Mouse (Mus musculus) intestine, embryonic 14.5 days (tissue): ENCODE data around the gene Traf6. TPM values are rescaled to one million over a fixed set of nuclear protein-coding genes. Genes with fewer than 3 reads are reported as not detected.
A peak's percentile ranks its signal among the peaks of the same experiment; 100 is the strongest.

Source experiments
- ATAC-seq: fragments of 200-750 bp; cut with Nextera tagmentation; replicated peaks from 2 replicates; pipeline ENCODE4 v1.8.0; 2017; ENCODE audit warnings: low read depth, moderate number of reproducible peaks, moderate TSS enrichment, moderate library complexity; ENCODE audit not compliant: low FRiP score, low TSS enrichment
- DNase-seq: peaks from one replicate; pipeline ENCODE4 v3.0.0-alpha.2; 2018; ENCODE audit warnings: low spot score
- H3K27ac ChIP-seq: fragments of 300-500 bp; sonication (generic); 2 replicates; pipeline ENCODE4 v1.5.1; 2014; ENCODE audit warnings: low read depth, mild to moderate bottlenecking, control low read depth
- H3K27me3 ChIP-seq: fragments of 300-500 bp; sonication (generic); replicated peaks from 2 replicates; pipeline ENCODE4 v1.6.1; 2014; ENCODE audit warnings: low read length, control low read depth; ENCODE audit not compliant: control insufficient read depth, insufficient read depth
- H3K36me3 ChIP-seq: fragments of 300-500 bp; sonication (generic); 2 replicates; pipeline ENCODE4 v1.6.1; 2014; ENCODE audit warnings: low read length, control low read depth; ENCODE audit not compliant: control insufficient read depth, insufficient read depth
- H3K4me1 ChIP-seq: fragments of 300-500 bp; sonication (generic); replicated peaks from 2 replicates; pipeline ENCODE4 v1.6.1; 2014; ENCODE audit warnings: low read length, control low read depth, mixed read lengths; ENCODE audit not compliant: control insufficient read depth, insufficient read depth
- H3K4me2 ChIP-seq: fragments of 300-500 bp; sonication (generic); 2 replicates; pipeline ENCODE4 v1.6.1; 2014; ENCODE audit warnings: low read length
- H3K4me3 ChIP-seq: fragments of 300-500 bp; sonication (generic); 2 replicates; pipeline ENCODE4 v1.5.1; 2014; ENCODE audit warnings: low read depth, low read length, control low read depth, mixed read lengths
- H3K9ac ChIP-seq: fragments of 300-500 bp; sonication (generic); 2 replicates; pipeline ENCODE4 v1.6.1; 2014; ENCODE audit warnings: mild to moderate bottlenecking, low read length
- H3K9me3 ChIP-seq: fragments of 300-500 bp; sonication (generic); 2 replicates; pipeline ENCODE4 v1.6.1; 2016; ENCODE audit warnings: low read length, control low read depth; ENCODE audit not compliant: control insufficient read depth
- whole genome bisulfite sequencing: fragments of 180-500 bp; shearing (Covaris S2); extraction: QIAGEN DNeasy Blood & Tissue Kit; methylation state at CpG from one replicate; pipeline ENCODE4 v1.1.7; 2014; 5-methylcytosine and 5-hydroxymethylcytosine counted together
- polyA plus RNA-seq: library from polyadenylated mRNA; unstranded; fragments of >200 nt; fragmentation: Nextera tagmentation; extraction: Ambion mirVana; gene quantifications from 2 replicates; pipeline ENCODE4 v1.2.1, GENCODE M21; 2014

Traf6 gene
- polyA plus RNA-seq, 1 experiment from 2014 or later = 14.1 TPM

DNA sequence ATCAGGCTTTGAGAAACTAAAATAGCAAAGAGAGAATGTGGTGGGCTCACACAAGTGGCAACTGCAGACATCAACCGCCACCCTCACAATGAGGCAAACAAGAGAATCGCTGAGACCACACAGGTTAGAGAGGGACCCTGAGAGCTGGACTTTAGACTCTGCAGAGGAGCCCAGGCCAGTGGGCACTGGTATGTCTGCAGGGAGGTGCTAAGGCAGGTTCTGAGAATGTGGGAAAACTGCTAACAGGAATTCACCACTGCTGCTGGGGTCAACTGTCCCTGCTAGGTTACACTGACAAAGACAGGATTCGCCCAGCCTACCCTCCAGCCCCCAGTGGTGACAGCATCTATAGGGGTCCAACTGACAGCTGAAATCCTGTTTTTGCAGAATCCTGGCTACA, 33.4 kb downstream of the Traf6 start:
- DNase-seq = no peak
- H3K9me3 ChIP-seq = no peaks in the 10 kb centered on the region
- WGBS = 80% methylated on average over 3 of the region's 3 CpGs
- no peak overlapping the region for H3K9ac ChIP-seq
- H3K4me1 ChIP-seq = 0 out of 2 replicates have a peak, but pooled peaks cover 7% of the 10 kb centered on the region
- no peaks in the 10 kb centered on the region for H3K27me3 ChIP-seq
- no peak overlapping the region for H3K4me3 ChIP-seq
- no peak overlapping the region for H3K4me2 ChIP-seq
- no peak for ATAC-seq
- H3K36me3 ChIP-seq = no peaks in the 10 kb centered on the region
- no peak overlapping the region for H3K27ac ChIP-seq

DNA sequence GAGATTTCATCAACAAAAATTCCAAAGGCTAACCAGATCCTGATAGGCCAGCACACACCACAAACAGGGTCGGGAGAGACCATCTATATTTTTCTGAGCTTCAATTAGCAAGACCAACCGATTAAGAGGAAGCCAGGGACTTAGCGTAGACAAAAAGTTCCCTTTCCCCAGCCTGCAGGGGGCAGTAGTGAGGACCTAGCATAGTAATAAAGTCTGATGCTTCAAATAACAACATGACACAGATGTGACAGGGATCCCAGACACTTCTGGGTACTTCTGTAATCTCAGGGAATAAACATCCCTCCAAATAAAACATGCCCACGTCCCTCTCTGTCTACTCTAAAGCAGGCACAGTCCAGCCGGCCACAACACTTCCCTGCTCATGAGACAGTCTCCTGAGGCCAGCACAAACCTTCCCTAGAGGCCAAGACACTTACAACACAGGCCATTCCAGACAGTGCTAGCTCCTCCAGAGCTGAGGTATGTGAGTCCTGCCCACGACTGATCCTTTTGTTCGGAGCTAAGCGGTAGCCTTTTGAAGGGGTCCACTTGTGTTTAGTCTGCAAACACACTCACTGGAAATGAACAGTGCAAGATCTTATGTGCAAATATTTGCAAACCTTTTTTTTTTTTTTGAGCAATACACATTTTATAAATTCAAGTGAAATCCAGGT, 37.6 kb downstream of the Traf6 start:
- DNase-seq (peak; percentile 60), ATAC-seq (peak; percentile 56)
- Histone ChIP-seq H3K27ac (no peak overlapping the region), H3K4me1 (0 out of 2 replicates have a peak, but pooled peaks cover 7% of the 10 kb centered on the region), H3K9me3 (no peaks in the 10 kb centered on the region), H3K4me2 (no peak overlapping the region), H3K9ac (no peak overlapping the region), H3K27me3 (no peaks in the 10 kb centered on the region), H3K4me3 (no peak overlapping the region), H3K36me3 (no peaks in the 10 kb centered on the region)
- WGBS = 74% methylated on average over 8 of the region's 8 CpGs

DNA sequence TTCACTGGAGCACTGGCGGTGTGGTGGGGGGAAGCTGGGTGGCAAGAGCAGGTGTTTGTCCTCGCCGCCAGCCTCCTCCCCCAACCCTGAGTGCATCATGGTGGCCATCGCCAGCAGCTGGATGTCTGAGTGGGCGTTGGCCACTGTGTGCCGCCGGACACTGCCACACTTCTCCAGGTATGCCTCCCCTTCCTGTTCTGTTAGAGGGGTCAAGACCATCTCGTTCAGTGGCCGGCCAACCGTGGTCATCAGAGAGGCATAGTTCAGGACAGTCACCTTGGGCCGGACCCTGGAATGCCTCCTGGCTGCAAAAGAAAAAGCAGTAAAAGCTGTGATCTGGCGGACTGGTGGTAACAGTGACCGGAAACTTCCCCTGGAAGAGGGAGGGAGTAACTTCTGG, 38.9 kb downstream of the Traf6 start:
- H3K36me3 ChIP-seq = no peaks in the 10 kb centered on the region
- WGBS = 93% methylated on average over 13 of the region's 13 CpGs

GRCm38 (mm10) chr2:101721835-101722234, 43.6 kb downstream of the Traf6 start:
- H3K9me3 ChIP-seq = no peaks in the 10 kb centered on the region
- H3K36me3 ChIP-seq = no peaks in the 10 kb centered on the region
- DNase-seq (no peak), ATAC-seq (no peak)
- H3K27ac ChIP-seq = no peak overlapping the region
- 86% methylated on average over 4 of the region's 4 CpGs for WGBS
- H3K27me3 ChIP-seq = no peaks in the 10 kb centered on the region
- no peaks in the 10 kb centered on the region for H3K4me1 ChIP-seq
- H3K9ac ChIP-seq = no peak overlapping the region
- H3K4me2 ChIP-seq = no peak overlapping the region
- no peak overlapping the region for H3K4me3 ChIP-seq

More for the DNA sequence above, 38.9 kb downstream of the Traf6 start:
- 0 out of 2 replicates have a peak, but pooled peaks cover 7% of the 10 kb centered on the region for H3K4me1 ChIP-seq
- no peak overlapping the region for H3K4me3 ChIP-seq
- H3K9ac ChIP-seq = no peak overlapping the region
- H3K27me3 ChIP-seq = no peaks in the 10 kb centered on the region
- H3K27ac ChIP-seq = no peak overlapping the region
- ATAC-seq (no peak), DNase-seq (no peak)
- no peaks in the 10 kb centered on the region for H3K9me3 ChIP-seq
- H3K4me2 ChIP-seq = no peak overlapping the region

DNA sequence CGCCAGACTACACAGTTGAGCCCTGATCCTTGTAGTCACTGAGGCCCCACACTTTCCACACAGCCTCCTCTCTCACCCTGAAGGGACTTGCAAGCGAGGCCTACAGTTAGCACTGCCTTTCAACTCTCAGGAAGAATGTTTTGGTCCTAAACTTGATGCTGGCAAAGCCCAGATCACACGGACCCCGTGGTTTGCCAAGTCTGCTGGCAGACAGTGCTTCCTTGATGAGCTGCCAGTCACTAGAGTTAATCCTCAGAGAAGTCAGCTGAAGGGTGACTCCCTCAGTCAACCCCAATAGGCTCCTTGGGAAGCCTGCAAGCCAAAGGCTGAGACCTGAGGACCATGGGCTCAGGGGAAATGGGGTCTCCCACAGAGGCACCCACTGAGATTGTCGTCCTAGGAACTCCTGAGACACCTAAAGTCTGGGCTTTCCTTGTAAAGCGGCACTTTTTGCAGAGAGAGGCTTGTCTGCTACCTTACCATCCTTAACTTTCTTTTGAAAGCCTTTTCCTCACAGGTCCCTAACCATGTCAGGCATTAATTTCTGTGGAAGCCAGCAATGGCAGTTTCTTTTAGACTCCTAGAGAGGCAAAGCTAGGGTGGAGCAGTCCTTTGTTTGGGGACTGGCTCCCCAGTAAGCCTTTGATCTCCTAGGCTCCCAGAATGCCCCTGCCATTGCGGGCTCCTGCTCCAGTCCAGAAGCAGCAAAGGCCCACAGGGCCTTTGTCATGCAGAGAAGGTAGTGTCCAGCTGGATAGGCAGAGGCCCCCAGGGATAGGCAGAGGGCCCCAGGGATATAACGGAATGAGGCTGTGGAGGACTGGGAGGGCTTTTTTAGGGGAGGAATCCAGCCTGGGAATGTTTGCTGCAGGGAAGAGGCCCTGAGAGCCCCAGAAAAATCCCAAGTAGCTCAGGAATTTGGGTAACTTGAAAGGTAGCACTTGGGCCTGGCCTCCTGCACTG, 44.4 kb downstream of the Traf6 start:
- WGBS = 60% methylated on average over 8 of the region's 8 CpGs
- Histone ChIP-seq H3K4me1 (no peaks in the 10 kb centered on the region), H3K36me3 (no peaks in the 10 kb centered on the region), H3K4me3 (no peak overlapping the region), H3K27ac (no peak overlapping the region), H3K9ac (no peak overlapping the region), H3K9me3 (no peaks in the 10 kb centered on the region), H3K4me2 (no peak overlapping the region), H3K27me3 (no peaks in the 10 kb centered on the region)
- no peak for ATAC-seq
- DNase-seq = no peak

DNA sequence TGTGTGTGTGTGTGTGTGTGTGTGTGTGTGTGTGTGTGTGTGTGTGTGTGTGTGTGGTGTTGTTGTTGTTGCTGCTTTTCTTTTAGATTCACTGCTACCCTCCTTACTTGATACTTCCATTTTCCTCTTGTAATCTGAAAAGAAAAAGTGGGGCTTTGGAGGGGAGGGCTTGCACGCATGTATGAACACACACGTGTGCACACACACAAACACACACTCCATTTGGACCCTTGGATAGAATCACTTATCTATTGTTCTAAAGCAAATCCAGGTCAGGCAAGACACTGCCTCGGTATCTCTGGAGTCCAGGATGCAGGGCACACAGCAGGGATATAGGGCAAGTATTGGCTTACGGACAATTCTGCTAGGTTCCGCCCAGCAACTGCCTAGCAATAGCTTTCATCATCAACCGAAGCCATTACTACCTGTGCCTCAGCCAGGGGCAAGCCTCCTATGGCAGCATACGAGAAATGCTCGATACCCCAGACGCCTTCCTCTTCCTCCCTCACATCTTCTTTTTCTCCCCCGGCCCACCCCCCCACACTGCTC, 45.2 kb downstream of the Traf6 start:
- DNase-seq = no peak
- Histone ChIP-seq H3K9me3 (no peaks in the 10 kb centered on the region), H3K27ac (no peak overlapping the region), H3K4me1 (no peaks in the 10 kb centered on the region), H3K36me3 (no peaks in the 10 kb centered on the region), H3K4me3 (no peak overlapping the region), H3K4me2 (no peak overlapping the region), H3K9ac (no peak overlapping the region), H3K27me3 (no peaks in the 10 kb centered on the region)
- ATAC-seq = no peak
- 78% methylated on average over 10 of the region's 10 CpGs for WGBS

DNA sequence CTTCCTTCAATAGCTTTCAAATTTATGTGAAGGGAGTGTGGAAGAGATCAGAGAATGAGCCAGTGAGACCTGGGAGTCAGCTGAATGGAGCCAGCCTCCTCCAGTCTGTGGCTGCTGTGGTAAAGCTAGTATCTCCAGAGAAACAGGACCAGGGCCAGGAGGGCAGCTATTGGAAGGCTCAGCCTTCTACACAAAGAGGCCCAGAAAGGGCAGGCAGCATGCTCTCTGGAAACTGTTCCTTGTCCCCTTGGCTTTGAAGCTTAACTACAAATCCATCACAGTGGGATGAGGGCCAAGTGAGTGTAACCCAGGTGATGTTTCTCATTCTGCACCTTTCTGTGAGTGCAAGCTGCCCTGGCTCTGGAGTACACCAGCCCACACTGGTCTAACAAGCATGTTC, 49.6 kb downstream of the Traf6 start:
- Histone ChIP-seq H3K27me3 (no peaks in the 10 kb centered on the region), H3K4me2 (no peak overlapping the region), H3K9ac (no peak overlapping the region), H3K4me1 (no peaks in the 10 kb centered on the region), H3K4me3 (no peak overlapping the region), H3K27ac (no peak overlapping the region), H3K9me3 (no peaks in the 10 kb centered on the region), H3K36me3 (0 out of 2 replicates have a peak, but pooled peaks cover 6% of the 10 kb centered on the region)
- no peak for ATAC-seq
- DNase-seq = no peak

- 55% methylated on average over 1 of the region's 1 CpGs for WGBS
- Histone ChIP-seq H3K36me3 (0 out of 2 replicates have a peak, but pooled peaks cover 6% of the 10 kb centered on the region), H3K9ac (no peak overlapping the region), H3K9me3 (no peaks in the 10 kb centered on the region), H3K4me2 (no peak overlapping the region), H3K27me3 (no peaks in the 10 kb centered on the region), H3K4me1 (no peaks in the 10 kb centered on the region), H3K4me3 (no peak overlapping the region), H3K27ac (no peak overlapping the region)
- no peak for DNase-seq
- no peak for ATAC-seq
Observed at GRCm38 (mm10) chr2:101729472-101729871, 51.2 kb downstream of the Traf6 start.
